In the genomic region with DNA sequence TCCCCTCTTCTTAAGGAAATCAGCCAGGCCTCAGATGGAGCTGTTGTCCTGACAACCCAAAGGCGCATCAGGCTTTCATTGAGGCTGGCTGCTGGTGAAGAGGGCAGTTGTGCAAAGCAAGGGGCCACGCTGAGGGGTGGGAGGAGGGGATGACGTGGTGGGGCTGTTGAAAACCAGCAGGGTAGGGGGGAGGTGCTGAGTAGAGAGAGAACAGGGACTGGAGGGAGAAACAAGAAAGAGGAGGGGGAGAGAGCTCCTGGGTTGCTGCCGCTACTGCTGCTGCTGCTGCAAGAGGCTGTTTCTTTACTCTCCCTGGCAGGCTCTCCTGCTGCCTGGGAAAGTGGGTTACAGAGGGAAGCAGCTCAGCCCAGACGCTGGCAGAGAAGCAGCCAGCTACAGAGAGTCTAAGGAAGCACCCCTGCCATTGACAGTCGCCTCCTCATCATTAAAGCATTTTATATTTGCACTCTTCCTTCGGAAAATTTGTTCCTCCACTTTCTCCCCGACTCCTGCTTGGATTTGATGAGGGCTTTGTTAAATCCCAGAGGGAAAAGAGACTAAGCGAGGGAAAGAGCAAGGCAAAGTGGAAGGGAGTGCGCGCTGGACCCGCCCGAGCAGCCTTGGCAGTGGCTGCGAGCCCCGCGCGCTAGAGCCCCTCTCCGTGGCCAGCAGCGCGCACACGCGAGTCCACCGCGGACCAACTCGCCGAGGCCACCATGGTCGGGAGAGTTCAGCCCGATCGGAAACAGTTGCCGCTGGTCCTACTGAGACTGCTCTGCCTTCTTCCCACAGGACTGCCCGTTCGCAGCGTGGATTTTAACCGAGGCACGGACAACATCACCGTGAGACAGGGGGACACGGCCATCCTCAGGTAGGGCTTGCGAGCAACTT, we compare ENCODE assay signal across 8 mouse cellular contexts.
DNase-seq lines count a peak whose midpoint lies in the region; ATAC-seq lines count a peak whose summit lies in the region.

No protein-coding gene starts in this region.

- WGBS in intestine, embryonic 16.5 days: 2% methylated on average over 38 of the region's 38 CpGs
- WGBS in liver, embryonic 13.5 days (ENCODE audit: insufficient replicate concordance): 1% methylated on average over 38 of the region's 38 CpGs

- H3K4me2 ChIP-seq in intestine, embryonic 16.5 days (ENCODE audit: low read depth, low read length): peak overlapping the region; percentile 76
- peak overlapping the region; percentile 50 for H3K4me2 ChIP-seq in liver, embryonic 13.5 days

- ATAC-seq in intestine, embryonic 16.5 days: peak; percentile 84
- ATAC-seq in liver, embryonic 13.5 days (ENCODE audit: low read depth): no peak

- peak overlapping the region; percentile 56 for H3K4me3 ChIP-seq in intestine, embryonic 16.5 days (ENCODE audit: low read length)
- peak overlapping the region; percentile 20; the same call in 1 of the 2 replicates for H3K4me3 ChIP-seq in liver, embryonic 13.5 days (replicated peaks)

- H3K9me3 ChIP-seq in intestine, embryonic 16.5 days (ENCODE audit: control insufficient read depth, low read length): no peaks in the 10 kb centered on the region
- no peaks in the 10 kb centered on the region for H3K9me3 ChIP-seq in liver, embryonic 13.5 days (replicated peaks)

- H3K27me3 ChIP-seq in intestine, embryonic 16.5 days (replicated peaks; ENCODE audit: control insufficient read depth, insufficient read depth, low read length): no peaks in the 10 kb centered on the region; the same call in 1 of the 2 replicates
- peaks cover 17% of the 10 kb centered on the region for H3K27me3 ChIP-seq in liver, embryonic 13.5 days

- 0 out of 2 replicates have a peak overlapping the region, but pooled peaks have one; percentile 2 for H3K27ac ChIP-seq in intestine, embryonic 16.5 days (ENCODE audit: low read length)
- H3K27ac ChIP-seq in liver, embryonic 13.5 days: no peak overlapping the region

- H3K4me1 ChIP-seq in intestine, embryonic 16.5 days (ENCODE audit: control insufficient read depth, insufficient read depth, low read length): peaks cover 6% of the 10 kb centered on the region
- no peaks in the 10 kb centered on the region for H3K4me1 ChIP-seq in liver, embryonic 13.5 days (replicated peaks)

- H3K9ac ChIP-seq in intestine, embryonic 16.5 days (ENCODE audit: low read depth, low read length): peak overlapping the region; percentile 60
- no peak overlapping the region for H3K9ac ChIP-seq in liver, embryonic 13.5 days

- DNase-seq in layer of hippocampus, adult 11-12 months (ENCODE audit: low spot score): peak; percentile 61
- DNase-seq in layer of hippocampus, adult 9-10 months (ENCODE audit: low spot score): no peak
- peak; percentile 79 for DNase-seq in cerebellum, adult 9-11 months
- peak; percentile 43 to 75 for DNase-seq in frontal cortex, adult 2 months (ENCODE audit: extremely low spot score in 1 of 2, low spot score in 1 of 2)
- DNase-seq in liver, embryonic 13.5 days: no peak
- DNase-seq in right cerebral cortex, postnatal 36 days (ENCODE audit: low spot score in 2 of 2): peak; percentile 56 to 70
- no peak for DNase-seq in thymus, postnatal 0 days (ENCODE audit: low spot score)

- H3K36me3 ChIP-seq in intestine, embryonic 16.5 days (ENCODE audit: control insufficient read depth, insufficient read depth, low read length): no peaks in the 10 kb centered on the region
- H3K36me3 ChIP-seq in liver, embryonic 13.5 days: no peaks in the 10 kb centered on the region

Comparison
In these comparisons a context has a peak if more than half of its experiments do, and no peak if none do; other contexts are left out.
1. DNase-seq: peak in layer of hippocampus, adult 11-12 months (single experiment), cerebellum, adult 9-11 months (single experiment), frontal cortex, adult 2 months (2 of 2) and right cerebral cortex, postnatal 36 days (2 of 2); none in layer of hippocampus, adult 9-10 months (single experiment), liver, embryonic 13.5 days (single experiment) and thymus, postnatal 0 days (single experiment).